Mouse (Mus musculus) urinary bladder, postnatal 14 days (tissue): ENCODE results near the gene Rims3.

Experiments used
- DNase-seq: peaks from one replicate; pipeline ENCODE4 v3.0.0; 2021; ENCODE audit warnings: low spot score

Gene Rims3

GRCm38 (mm10) chr4:120854588-120855319, at the start of gene Rims3:
TSS of gene Rims3 (plus strand) at chr4:120854816.
- peak; percentile 28 for DNase-seq

DNA sequence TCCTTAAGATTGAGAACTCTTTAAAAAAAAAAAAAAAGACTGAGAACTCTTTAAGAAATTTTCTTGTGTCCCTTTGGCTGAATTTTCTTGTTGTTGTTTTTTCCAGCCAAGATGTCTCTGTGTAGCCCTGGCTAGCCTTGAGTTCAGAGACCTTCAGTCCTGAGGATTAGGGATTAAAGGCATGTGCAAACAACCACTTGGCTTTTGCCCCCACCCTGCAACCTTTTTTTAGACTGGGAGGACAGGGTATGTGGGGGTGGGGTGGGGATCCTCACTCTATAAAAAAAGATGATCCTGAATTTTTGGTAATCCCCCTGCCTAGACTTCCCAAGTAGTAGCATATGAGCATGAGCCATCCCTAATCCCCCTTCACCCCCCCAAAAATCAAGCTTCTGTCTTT, 48.8 kb upstream of the Rims3 start:
- no peak for DNase-seq

GRCm38 (mm10) chr4:120813762-120814161, 40.9 kb upstream of the Rims3 start:
- DNase-seq, result no peak

- DNase-seq, result peak; percentile 10
Observed at GRCm38 (mm10) chr4:120814171-120814570, 40.4 kb upstream of the Rims3 start.

- no peak for DNase-seq
Observed at GRCm38 (mm10) chr4:120815163-120815562, 39.5 kb upstream of the Rims3 start.

DNA sequence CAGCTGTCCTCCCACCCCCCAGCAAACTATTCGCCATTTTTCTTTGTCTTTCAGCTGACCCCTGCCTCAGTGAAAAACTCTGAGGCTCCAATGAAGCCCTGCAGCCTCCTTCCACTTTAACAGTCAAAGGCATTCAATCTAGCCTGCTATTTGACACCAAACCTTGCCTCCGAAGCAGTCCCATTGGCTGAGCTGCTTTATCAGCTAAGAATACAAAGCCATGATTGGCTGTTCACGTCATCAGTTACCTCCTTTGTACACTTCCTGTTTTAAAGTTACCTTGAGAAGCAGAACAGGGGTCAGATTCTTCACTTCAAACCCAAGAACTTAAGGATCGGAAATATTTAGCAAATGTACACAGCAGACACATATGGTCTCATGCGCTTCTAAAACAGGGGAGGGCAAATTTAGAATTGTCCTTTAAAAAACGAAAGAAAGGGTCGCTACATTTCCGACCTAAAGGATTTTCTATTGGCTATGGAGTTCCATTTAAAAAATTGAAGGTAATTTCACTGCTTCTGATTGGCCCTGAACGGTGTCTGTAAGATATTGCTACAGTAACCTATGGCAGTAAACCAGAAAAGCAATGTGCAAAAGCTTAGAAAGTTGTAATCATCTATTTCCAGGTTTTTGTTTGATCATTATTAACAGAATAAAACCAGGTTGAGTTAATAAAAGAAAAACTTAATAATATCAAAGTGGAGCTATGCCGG, 38.8 kb upstream of the Rims3 start:
- peak; percentile 77 for DNase-seq

- DNase-seq, result peak; percentile 6
Observed at GRCm38 (mm10) chr4:120817002-120817774, 37.4 kb upstream of the Rims3 start.

DNA sequence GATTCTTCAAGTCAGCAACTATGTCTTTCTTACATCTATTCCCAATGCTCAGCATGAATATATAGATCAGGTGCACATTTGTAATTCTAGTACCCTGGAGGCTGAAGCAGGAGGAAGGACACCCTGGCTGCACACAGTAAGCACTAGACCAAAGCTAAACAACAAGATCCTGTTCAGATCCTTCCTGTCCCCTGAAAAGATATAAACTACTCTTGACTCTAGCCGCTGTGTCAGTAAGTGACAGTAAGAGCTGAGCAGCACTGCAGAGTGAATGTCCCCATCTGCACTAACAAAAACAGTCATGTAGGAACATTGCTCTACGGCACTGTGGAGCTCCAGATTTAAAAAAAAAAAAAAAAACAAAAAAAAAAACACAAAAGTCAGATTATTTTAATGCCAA, 36.7 kb upstream of the Rims3 start:
- DNase-seq, result no peak

- no peak for DNase-seq
Observed at GRCm38 (mm10) chr4:120819296-120819695, 35.3 kb upstream of the Rims3 start.

DNA sequence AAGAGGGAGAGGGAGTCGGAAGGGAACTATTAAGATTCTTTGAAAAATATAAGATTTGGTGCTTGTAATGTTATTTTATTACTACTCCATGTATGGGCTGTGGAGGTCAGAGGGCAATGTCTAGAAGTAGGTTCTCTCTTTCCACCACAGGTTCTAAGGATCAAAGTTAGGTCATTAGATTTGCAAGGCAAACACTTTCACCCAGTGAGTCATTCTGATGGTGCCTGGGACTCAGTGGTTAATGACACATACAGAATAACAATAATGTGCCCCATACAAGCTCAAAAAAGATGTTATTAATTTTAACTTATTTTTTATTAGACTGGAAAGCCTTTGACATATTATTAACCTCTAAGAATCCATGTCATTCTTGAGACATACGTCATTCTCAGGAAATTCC, 34.7 kb upstream of the Rims3 start:
- no peak for DNase-seq

GRCm38 (mm10) chr4:120822191-120822911, 32.3 kb upstream of the Rims3 start:
- no peak for DNase-seq

DNA sequence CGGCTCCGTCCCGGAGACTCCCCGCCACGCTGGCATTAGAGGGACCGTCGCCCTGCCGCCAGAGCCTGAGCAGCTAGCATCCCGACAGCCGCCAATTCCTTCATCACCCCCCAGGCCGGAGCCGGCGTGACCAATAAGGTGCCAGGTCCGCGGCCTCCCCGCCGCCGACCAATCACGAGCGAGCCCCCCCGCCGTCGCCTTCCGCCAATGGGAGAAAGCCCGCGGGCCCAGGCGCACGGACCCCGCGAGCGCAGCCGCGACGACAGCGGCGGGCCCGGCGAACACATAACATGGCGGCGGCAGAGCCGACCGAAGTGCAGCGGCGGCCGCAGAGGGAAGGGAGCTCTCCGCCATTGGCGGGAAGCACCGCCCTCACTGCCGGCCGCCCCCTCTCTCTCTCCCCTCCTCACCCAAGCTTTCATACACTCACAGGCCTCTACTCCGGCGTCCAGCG, 29.5 kb upstream of the Rims3 start:
- peak; percentile 96 for DNase-seq

GRCm38 (mm10) chr4:120825577-120826326, 28.9 kb upstream of the Rims3 start:
- peak; percentile 99 for DNase-seq

DNA sequence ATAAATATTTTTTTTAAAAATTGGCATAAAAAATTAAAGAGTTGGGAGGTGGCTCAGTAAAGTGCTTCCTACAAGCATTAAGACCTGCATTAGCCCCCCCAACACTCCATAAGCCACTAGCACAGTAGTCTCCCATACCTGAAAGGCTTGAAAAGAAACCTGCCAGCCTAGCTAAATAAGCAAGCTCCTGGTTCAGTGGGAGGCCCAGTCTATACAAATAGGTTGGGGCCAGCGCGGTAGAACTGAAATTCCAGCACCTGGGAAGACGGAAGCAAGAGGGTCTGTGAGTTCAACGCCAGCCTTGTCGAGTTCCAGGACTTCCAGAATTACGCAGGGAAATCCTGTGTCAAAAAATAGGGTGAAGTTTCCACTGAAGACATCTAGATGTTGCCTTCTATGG, 28.2 kb upstream of the Rims3 start:
- DNase-seq, result no peak

GRCm38 (mm10) chr4:120830767-120831166, 23.8 kb upstream of the Rims3 start:
- DNase-seq, result no peak

DNA sequence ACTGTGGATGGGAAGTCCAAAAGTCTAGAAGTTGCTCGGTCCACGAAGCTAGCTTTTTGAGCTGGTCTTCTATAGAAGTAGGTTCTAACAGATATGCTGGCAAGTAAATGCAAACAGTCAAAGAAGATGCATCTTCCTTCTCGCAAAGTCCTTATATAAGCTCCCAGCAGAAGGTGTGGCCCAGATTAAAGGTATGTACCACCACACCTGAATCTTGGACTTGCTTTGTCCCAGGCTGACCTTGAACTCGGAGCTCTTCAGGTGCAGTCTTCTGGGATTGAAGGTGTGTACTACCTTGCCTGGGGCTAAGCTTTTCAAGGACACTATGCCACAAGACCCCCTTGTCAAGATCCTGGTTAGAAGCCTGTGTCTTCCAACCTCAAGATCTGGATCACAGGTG, 23.1 kb upstream of the Rims3 start, which contains the start of gene Nfyc:
Gene Nfyc, minus strand, starts transcription at position 101 of the 400 bp plus-strand sequence.
- DNase-seq, result no peak

DNA sequence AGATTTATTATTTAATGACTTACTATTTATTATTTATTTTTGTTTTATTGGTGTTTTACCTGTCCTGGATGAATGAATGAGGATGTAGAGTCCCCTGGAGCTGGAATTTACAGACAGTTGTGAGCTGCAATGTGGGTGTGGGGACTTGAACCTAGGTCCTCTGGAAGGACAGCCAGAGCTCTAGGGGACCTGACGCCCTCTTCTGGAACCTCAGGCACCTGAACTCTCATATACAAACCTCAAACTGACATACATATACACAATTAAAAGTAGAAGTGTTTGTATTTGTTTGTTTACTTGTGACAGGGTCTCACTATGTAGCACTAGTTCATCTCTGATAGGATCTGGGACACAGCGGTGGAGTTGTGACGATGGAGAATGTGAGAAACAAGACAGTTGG, 13.3 kb upstream of the Rims3 start:
- DNase-seq, result no peak

GRCm38 (mm10) chr4:120844423-120845082, 10.1 kb upstream of the Rims3 start:
- no peak for DNase-seq

DNA sequence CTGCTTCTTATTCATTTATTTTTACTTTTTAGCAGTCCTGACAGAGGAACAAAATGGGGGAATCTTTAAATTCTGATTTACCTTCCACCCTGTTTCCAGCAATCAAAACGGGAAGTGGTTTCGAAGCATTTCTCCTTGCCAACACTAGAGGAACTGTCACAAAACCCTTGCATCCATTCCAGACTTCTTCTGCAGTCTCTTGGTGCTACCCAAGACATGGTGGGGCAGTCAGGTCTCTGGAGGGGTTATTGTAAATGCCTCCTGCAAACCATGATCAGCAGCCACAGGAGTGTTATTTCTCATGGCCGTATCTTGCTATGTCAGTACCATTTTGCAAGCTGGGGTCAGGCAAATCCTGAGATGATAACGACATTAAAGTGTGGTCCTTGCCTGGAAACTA, 9.5 kb upstream of the Rims3 start:
- DNase-seq, result no peak

DNA sequence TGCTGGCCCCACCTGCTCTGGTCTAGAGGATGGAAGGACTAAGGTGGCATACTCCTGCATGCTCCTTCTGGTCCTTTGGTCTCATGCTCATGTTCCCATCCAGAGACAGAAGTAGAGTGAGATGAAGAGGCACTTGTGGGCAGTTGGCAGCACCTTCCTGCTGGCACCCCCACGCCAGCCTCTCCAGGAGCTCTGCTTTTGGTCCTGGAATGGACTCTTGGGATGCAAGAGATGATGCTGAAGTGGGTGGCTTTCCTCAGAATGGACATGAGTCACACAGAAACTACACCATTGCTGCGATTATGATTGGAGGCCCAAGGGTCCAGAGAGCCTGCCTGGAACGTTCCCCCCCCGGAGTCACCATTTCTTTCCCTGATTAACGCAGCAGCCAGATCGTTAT, 5.7 kb upstream of the Rims3 start:
- DNase-seq, result no peak

- no peak for DNase-seq
Observed at GRCm38 (mm10) chr4:120849451-120849850, 5.2 kb upstream of the Rims3 start.
